Mouse (Mus musculus) lung, postnatal 0 days (tissue): ENCODE data around the gene Tmem255a.

Experiments
- CTCF ChIP-seq: IDR thresholded peaks from 2 replicates; pipeline ENCODE4 v1.5.1; 2016; ENCODE audit warnings: antibody characterized with exemption, mild to moderate bottlenecking
- EP300 ChIP-seq: IDR thresholded peaks from 2 replicates; pipeline ENCODE4 v1.6.1; 2016; ENCODE audit warnings: antibody characterized with exemption, mild to moderate bottlenecking, control low read depth

- peak; percentile 77 for TF ChIP-seq CTCF
- no peak for TF ChIP-seq EP300
Observed at GRCm38 (mm10) chrX:38237731-38238130, 14.5 kb downstream of the Tmem255a start.
